Mouse (Mus musculus): Measurements from ENCODE around the gene Gm10382.

DNA sequence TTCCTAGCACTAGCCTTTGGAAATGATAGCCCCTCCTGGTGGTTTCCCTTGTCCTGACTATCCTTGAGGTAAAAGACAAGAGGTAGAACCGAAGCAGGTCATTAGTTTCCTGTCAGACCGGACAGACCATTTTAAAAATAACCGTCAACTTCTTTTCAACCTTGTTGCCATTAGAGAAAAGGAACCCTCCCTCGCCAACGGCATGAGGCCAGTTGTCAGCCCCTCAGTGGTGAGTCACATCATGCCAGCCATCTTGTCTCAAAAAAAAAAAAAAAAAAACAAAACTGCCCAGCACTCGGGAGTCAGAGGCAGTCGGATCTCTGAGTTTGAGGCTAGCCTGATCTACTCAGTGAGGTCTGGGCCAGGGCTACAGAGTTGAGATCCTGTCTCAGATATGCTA is 11.8 kb downstream of the Gm10382 start:
- no peak for TF ChIP-seq MYB (IDR thresholded peaks at IDR 0.05; ENCODE audit: low read depth, low read length)
- peak; percentile 53 for TF ChIP-seq ZNF384 (IDR thresholded peaks at IDR 0.05; ENCODE audit: low read depth, low read length)
- TF ChIP-seq CTCF (IDR thresholded peaks at IDR 0.05 in 2 of 3, conservative IDR thresholded peaks at IDR 0.05 in 1 of 3; ENCODE audit: control insufficient read depth in 1 of 3, insufficient read depth in 1 of 3, low read depth in 2 of 3, low read length in 3 of 3, poor library complexity in 1 of 3, severe bottlenecking in 1 of 3), result no peak
- no peak for TF ChIP-seq KAT2A (conservative IDR thresholded peaks at IDR 0.05; ENCODE audit: low read depth, low read length)
- TF ChIP-seq POLR2A (IDR thresholded peaks at IDR 0.05; ENCODE audit: control insufficient read depth in 1 of 2, insufficient read depth in 1 of 2, low read depth in 1 of 2, low read length in 2 of 2, poor library complexity in 1 of 2), result no peak
- TF ChIP-seq GATA1 (IDR thresholded peaks at IDR 0.05; ENCODE audit: low read depth, low read length), result no peak
- TF ChIP-seq TBP (IDR thresholded peaks at IDR 0.05; ENCODE audit: low read depth, low read length), result no peak

All from MEL (cell line).